Mouse (Mus musculus) forebrain, embryonic 14.5 days (tissue): ENCODE measurements around the gene Gars. TPM values are rescaled to one million over a fixed set of nuclear protein-coding genes. Genes with fewer than 3 reads are reported as not detected.

Experiments
- ATAC-seq: fragments of 200-750 bp; cut with Nextera tagmentation; 2 replicates; pipeline ENCODE4 v1.8.0; 2017; ENCODE audit warnings: mild to moderate bottlenecking, moderate library complexity
- DNase-seq: peaks from one replicate; pipeline ENCODE4 v3.0.0-alpha.2; 2015; ENCODE audit warnings: low spot score
- H3K27ac ChIP-seq: fragments of 300-500 bp; sonication (generic); 2 replicates; pipeline ENCODE4 v1.5.1; 2014; ENCODE audit warnings: low read depth, mild to moderate bottlenecking, control low read depth, low read length, moderate library complexity
- H3K27me3 ChIP-seq: fragments of 300-500 bp; sonication (generic); replicated peaks from 2 replicates; pipeline ENCODE4 v1.6.1; 2014; ENCODE audit warnings: low read length, control low read depth, mixed read lengths; ENCODE audit not compliant: control insufficient read depth, insufficient read depth
- H3K36me3 ChIP-seq: fragments of 300-500 bp; sonication (generic); 2 replicates; pipeline ENCODE4 v1.6.1; 2014; ENCODE audit warnings: low read length, control low read depth; ENCODE audit not compliant: control insufficient read depth, insufficient read depth
- H3K4me1 ChIP-seq: fragments of 300-500 bp; sonication (generic); 2 replicates; pipeline ENCODE4 v1.6.1; 2014; ENCODE audit warnings: antibody characterized with exemption, low read length, control low read depth; ENCODE audit not compliant: control insufficient read depth, insufficient read depth
- H3K4me2 ChIP-seq: fragments of 300-500 bp; sonication (generic); 2 replicates; pipeline ENCODE4 v1.6.1; 2014; ENCODE audit warnings: mild to moderate bottlenecking, control low read depth, low read length
- H3K4me3 ChIP-seq: fragments of 300-500 bp; sonication (generic); 2 replicates; pipeline ENCODE4 v1.5.1; 2014; ENCODE audit warnings: low read depth, low read length, control low read depth
- H3K9ac ChIP-seq: fragments of 300-500 bp; sonication (generic); 2 replicates; pipeline ENCODE4 v1.6.1; 2014; ENCODE audit warnings: mild to moderate bottlenecking, low read length, control low read depth, moderate library complexity
- H3K9me3 ChIP-seq: fragments of 300-500 bp; sonication (generic); replicated peaks from 2 replicates; pipeline ENCODE4 v1.6.1; 2016; ENCODE audit warnings: low read length, control low read depth, mixed read lengths; ENCODE audit not compliant: control insufficient read depth
- WGBS: fragments of 180-500 bp; shearing (Covaris S2); extraction: QIAGEN DNeasy Blood & Tissue Kit; methylation state at CpG from one replicate; pipeline ENCODE4 v1.1.7; 2014; 5-methylcytosine and 5-hydroxymethylcytosine counted together
- polyA plus RNA-seq: library from polyadenylated mRNA; unstranded; fragments of >200 nt; fragmentation: Nextera tagmentation; extraction: Ambion mirVana; gene quantifications from 2 replicates; pipeline ENCODE4 v1.2.1, GENCODE M21; 2014

Gene Gars
- polyA plus RNA-seq, 1 experiment from 2014 or later, result 208 TPM

DNA sequence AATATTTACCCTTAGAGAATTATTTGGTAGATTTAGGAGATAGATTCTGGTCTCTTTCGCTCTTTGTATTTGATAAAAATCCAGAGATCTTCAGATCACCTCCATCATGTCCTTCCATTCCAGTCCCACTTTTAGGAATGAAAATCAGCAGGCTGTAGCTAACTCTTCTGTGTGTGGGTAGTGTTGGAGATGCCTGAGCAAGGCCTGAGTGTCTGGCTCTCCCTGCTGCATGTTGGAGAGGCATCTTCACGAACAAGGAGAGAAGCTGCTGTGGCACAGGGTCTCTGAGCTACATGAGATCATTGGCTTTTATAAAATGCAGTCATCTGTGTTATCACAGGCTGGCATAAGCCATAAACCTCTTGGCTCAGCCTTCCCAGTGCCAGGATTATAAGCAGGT is 28.1 kb downstream of the Gars start:
- H3K9me3 ChIP-seq, result no peaks in the 10 kb centered on the region
- DNase-seq, result no peak
- ATAC-seq, result no peak
- H3K9ac ChIP-seq, result no peak overlapping the region
- H3K27me3 ChIP-seq, result no peaks in the 10 kb centered on the region
- 85% methylated on average over 2 of the region's 2 CpGs for WGBS
- H3K27ac ChIP-seq, result no peak overlapping the region
- H3K36me3 ChIP-seq, result peaks cover 84% of the 10 kb centered on the region
- no peaks in the 10 kb centered on the region for H3K4me1 ChIP-seq
- no peak overlapping the region for H3K4me3 ChIP-seq
- no peak overlapping the region for H3K4me2 ChIP-seq

DNA sequence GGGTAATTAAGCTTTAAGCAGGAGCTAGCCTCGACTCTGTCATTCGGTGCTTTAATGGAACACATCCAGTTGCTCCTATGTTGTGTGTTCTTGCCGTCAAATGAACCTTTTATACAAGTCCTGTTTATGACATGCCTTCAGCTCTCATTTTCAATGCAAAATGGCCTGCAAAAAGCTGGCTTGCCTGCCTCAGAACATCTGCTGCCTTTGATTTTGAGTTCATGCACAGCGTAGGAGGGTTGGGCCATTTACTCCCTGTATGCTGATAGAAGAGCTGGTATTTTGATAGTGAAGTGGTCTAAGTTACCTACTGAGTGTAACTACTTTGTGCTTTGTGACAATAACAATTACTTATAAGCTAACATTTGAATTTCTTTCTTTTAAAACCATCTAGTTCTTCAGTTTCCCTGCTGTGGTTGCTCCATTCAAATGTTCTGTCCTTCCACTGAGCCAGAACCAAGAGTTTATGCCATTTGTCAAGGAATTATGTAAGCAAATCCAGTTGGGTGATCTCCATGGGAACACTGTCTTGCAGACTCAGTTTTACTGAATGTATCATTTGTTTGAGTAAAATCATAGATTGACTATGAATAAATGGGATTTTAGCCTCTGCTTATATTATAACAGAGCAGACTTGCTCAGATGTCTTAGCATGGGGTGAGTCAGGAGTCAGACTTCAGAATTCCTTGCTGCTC is 38.9 kb downstream of the Gars start:
- H3K27me3 ChIP-seq, result no peaks in the 10 kb centered on the region
- H3K9me3 ChIP-seq, result no peaks in the 10 kb centered on the region
- peaks cover 86% of the 10 kb centered on the region for H3K36me3 ChIP-seq
- H3K4me3 ChIP-seq, result no peak overlapping the region
- 68% methylated on average over 4 of the region's 4 CpGs for WGBS
- no peak for ATAC-seq
- H3K27ac ChIP-seq, result no peak overlapping the region
- no peak for DNase-seq
- H3K4me2 ChIP-seq, result no peak overlapping the region
- no peaks in the 10 kb centered on the region for H3K4me1 ChIP-seq
- H3K9ac ChIP-seq, result no peak overlapping the region

DNA sequence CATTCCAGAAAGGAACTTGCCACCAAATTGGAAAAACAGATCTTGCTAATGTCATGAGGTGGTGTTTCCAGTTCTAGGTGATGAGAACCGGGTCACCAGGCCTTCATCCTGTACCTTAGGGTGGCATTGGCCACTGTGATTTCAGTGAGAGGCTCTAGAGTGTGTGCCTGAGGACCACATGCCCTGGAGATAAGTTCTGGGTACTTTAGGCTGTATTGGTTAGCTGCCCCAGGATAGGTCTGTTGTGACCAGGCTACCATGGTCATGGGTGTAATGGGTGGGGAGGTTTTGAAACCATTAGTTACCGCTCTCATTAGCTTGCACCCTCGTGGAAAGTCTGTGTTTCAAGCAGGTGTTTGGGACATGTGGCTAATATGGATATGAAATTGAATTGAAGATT is 43.6 kb downstream of the Gars start:
- 0 out of 2 replicates have a peak, but pooled peaks cover 9% of the 10 kb centered on the region for H3K4me1 ChIP-seq
- no peaks in the 10 kb centered on the region for H3K9me3 ChIP-seq
- no peak overlapping the region for H3K4me2 ChIP-seq
- WGBS, result 93% methylated on average over 3 of the region's 3 CpGs
- no peak for DNase-seq
- no peaks in the 10 kb centered on the region for H3K27me3 ChIP-seq
- H3K4me3 ChIP-seq, result no peak overlapping the region
- H3K27ac ChIP-seq, result no peak overlapping the region
- peaks cover 51% of the 10 kb centered on the region for H3K36me3 ChIP-seq
- no peak for ATAC-seq
- H3K9ac ChIP-seq, result no peak overlapping the region

DNA sequence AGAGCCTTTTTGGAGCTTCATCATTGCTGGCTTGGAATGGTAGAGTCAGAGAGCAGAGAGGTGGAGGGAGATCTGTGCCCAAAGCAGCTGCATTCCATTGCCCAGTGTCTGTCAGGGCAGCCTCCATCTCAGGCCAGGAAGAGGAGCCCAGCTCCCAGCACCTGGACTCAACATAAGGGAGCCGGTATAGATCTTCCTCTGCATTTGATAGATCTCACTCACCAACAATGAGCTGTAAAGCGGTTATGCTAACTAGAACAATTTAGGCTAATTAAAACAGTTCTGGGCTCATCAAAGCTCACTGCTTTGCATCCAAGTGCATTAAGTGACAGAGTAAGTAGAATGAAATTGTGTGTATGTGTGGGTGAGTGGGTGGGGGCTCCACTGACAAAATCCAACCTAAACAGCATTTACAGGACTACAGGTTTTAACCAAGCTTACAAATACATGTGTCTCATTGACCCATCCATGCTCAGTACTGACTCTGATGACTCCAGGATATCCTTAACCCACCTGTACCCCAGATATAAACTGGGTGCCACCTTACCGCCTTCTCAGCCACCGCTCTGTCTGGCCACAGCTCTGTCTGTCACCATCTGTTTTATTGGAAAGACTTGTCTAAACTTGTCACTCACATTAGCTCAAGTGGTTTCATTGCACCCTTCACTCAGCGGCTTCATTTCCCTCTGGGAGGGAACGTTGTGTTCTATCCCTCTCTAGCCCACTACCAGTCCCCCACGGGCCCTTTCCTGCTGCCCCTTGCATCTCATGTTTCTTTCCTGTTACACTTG is 44.6 kb downstream of the Gars start:
- 0 out of 2 replicates have a peak, but pooled peaks cover 9% of the 10 kb centered on the region for H3K4me1 ChIP-seq
- peaks cover 41% of the 10 kb centered on the region for H3K36me3 ChIP-seq
- ATAC-seq (peak; percentile 80), DNase-seq (peak; percentile 58)
- H3K27ac ChIP-seq, result peak overlapping the region; percentile 34; the same call in 1 of the 2 replicates
- no peaks in the 10 kb centered on the region for H3K27me3 ChIP-seq
- H3K9ac ChIP-seq, result no peak overlapping the region
- H3K4me2 ChIP-seq, result no peak overlapping the region
- 55% methylated on average over 7 of the region's 7 CpGs for WGBS
- no peaks in the 10 kb centered on the region for H3K9me3 ChIP-seq
- H3K4me3 ChIP-seq, result no peak overlapping the region

DNA sequence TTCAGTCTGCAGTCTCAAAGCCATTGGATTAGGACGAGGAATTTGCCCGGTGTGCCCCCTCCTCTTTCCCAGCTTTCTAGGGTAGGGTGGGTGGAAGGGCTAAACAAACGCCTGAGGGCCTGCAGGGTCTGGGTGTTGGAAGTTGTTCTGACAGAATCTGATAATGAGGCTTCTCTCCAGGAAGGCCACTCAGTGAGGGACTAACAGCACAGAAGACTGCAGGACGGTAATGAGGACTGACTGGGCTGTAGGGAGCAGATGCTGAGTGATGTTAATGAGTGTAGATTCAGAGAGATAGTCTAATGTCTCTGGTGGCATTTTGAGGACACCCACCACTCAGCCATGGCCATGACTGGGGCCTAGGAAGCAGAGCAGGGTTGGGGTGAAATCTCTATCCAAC is 49.5 kb downstream of the Gars start:
- H3K4me2 ChIP-seq, result no peak overlapping the region
- no peaks in the 10 kb centered on the region for H3K9me3 ChIP-seq
- H3K4me3 ChIP-seq, result no peak overlapping the region
- H3K9ac ChIP-seq, result no peak overlapping the region
- 0 out of 2 replicates have a peak, but pooled peaks cover 6% of the 10 kb centered on the region for H3K4me1 ChIP-seq
- H3K36me3 ChIP-seq, result no peaks in the 10 kb centered on the region
- no peak for ATAC-seq
- WGBS, result 43% methylated on average over 4 of the region's 4 CpGs
- H3K27me3 ChIP-seq, result no peaks in the 10 kb centered on the region
- no peak overlapping the region for H3K27ac ChIP-seq
- no peak for DNase-seq

DNA sequence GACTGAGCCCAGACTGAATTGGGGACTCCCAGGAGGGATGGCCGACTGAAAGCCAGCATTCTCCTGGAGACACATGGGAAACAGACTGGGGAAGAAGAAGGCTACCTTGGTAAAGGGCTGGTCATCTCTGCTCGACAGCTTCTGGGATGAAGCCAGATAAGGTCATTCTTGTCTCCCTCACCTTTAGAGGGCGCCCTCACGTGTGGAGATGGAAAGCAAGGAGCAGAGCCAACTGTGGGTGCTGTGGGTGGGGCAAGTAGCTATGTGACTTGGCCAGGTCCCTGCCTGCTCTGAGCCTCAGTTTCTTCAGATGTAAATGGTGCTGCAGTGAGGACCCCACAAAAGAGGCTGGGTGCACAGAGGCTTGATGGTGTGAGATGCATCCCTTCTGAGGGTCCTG is 52.8 kb downstream of the Gars start:
- Histone ChIP-seq H3K36me3 (no peaks in the 10 kb centered on the region), H3K4me1 (no peaks in the 10 kb centered on the region), H3K4me3 (no peak overlapping the region), H3K9ac (no peak overlapping the region), H3K4me2 (no peak overlapping the region), H3K27ac (no peak overlapping the region), H3K9me3 (no peaks in the 10 kb centered on the region), H3K27me3 (no peaks in the 10 kb centered on the region)
- DNase-seq (no peak), ATAC-seq (no peak)
- WGBS, result 40% methylated on average over 4 of the region's 4 CpGs

DNA sequence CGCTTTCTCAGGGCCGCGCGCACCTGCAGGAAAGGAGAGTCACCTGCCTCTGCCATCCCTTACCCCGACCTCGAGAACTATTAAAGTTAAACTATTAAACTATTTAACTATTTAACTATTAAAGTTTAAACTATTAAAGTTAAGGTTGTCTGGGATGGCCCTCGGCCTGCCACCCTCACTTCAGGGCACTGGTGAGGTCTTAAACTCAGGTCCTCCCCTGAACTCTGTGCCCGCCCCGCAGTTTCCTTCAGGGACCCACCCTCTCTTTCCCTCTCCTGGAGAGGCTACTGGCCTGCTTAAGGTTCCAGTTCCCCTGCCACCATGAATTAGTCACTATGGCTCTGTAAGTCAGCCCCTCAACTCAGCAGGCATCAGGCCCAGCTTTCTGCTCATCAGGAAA is 53.6 kb downstream of the Gars start:
- H3K4me2 ChIP-seq, result no peak overlapping the region
- no peak for ATAC-seq
- WGBS, result 95% methylated on average over 9 of the region's 9 CpGs
- H3K4me1 ChIP-seq, result no peaks in the 10 kb centered on the region
- no peak for DNase-seq
- no peaks in the 10 kb centered on the region for H3K36me3 ChIP-seq
- no peak overlapping the region for H3K27ac ChIP-seq
- H3K9me3 ChIP-seq, result no peaks in the 10 kb centered on the region
- H3K9ac ChIP-seq, result no peak overlapping the region
- no peak overlapping the region for H3K4me3 ChIP-seq
- no peaks in the 10 kb centered on the region for H3K27me3 ChIP-seq

DNA sequence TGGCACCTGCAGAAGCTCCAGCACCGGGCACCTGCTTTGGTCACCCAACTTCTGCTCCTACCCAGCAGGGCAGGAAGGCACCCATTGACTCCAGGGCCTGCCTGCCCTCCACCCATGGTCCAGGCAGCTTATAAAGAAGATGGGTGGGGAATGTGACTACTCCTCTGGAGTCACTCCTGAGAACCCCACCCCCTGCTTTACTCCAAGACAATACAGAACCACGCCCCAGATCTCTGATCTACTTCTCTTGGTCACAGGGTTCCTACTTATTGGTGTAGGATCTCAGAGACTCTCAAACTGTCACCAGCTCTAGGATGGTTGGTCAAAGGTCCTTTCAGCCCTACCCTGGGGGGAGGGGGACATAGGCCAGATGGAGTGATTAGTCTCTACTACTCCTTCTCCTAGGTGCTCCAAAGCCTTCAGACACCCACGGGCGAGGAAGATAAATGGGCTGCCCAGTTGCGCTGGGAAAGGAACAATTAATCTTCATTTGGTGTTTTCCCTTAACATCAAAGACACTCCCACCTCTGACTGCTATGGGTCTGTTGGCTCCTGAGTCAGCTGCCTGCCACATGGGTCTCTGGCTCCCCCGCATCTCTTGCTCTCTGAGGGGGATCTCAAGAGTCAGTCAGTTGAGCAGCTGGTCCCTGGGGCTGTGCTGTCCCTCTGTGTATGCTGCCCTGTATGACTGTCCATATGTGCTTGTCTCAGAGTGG is 55.8 kb downstream of the Gars start:
- no peaks in the 10 kb centered on the region for H3K9me3 ChIP-seq
- peaks cover 4% of the 10 kb centered on the region for H3K4me1 ChIP-seq
- ATAC-seq, result no peak
- no peak overlapping the region for H3K4me3 ChIP-seq
- DNase-seq, result no peak
- H3K4me2 ChIP-seq, result no peak overlapping the region
- H3K27ac ChIP-seq, result no peak overlapping the region
- WGBS, result 88% methylated on average over 6 of the region's 6 CpGs
- H3K9ac ChIP-seq, result no peak overlapping the region
- H3K27me3 ChIP-seq, result no peaks in the 10 kb centered on the region
- no peaks in the 10 kb centered on the region for H3K36me3 ChIP-seq
